In genomic region chr2:85067903-85068625, GRCm38 (mm10) we compare ENCODE assay signal across 14 mouse cellular contexts. TPM values are rescaled to one million over a fixed set of nuclear protein-coding genes. Genes with fewer than 3 reads are reported as not detected.
DNase-seq lines count a peak whose midpoint lies in the region; ATAC-seq and TF ChIP-seq lines count a peak whose summit lies in the region.
"Had no signal": no experiment of that assay in that cellular context is flagged by ENCODE, and none has a peak within 500 bp of the region (broad histone marks: within the 10 kb centered on the region; RNA-seq: fewer than 3 reads in every experiment).

No protein-coding gene starts in this region.

- no peak for TF ChIP-seq CTCF in intestine, postnatal 0 days (IDR thresholded peaks at IDR 0.05; ENCODE audit: low read depth)

- no peak for TF ChIP-seq POLR2A in limb, embryonic 14.5 days (IDR thresholded peaks at IDR 0.05; ENCODE audit: borderline replicate concordance, extremely low read depth, insufficient read depth, insufficient read length)

- no peak for ATAC-seq in limb, embryonic 14.5 days (ENCODE audit: low FRiP score, low read depth)
- ATAC-seq in intestine, postnatal 0 days, result peak; percentile 55
- ATAC-seq: liver, postnatal 0 days had no signal

- no peak overlapping the region for H3K27ac ChIP-seq in limb, embryonic 14.5 days (replicated peaks; ENCODE audit: low read depth, low read length)
- H3K27ac ChIP-seq in limb, embryonic 10.5 days, result no peak overlapping the region
- peak overlapping the region; percentile 54 for H3K27ac ChIP-seq in intestine, postnatal 0 days (ENCODE audit: low read depth, low read length)
- H3K27ac ChIP-seq: heart, embryonic 13.5 days; kidney, embryonic 15.5 days had no signal

- peaks cover 50% of the 10 kb centered on the region for H3K36me3 ChIP-seq in limb, embryonic 14.5 days (ENCODE audit: control insufficient read depth, insufficient read depth, low read length)
- H3K36me3 ChIP-seq in limb, embryonic 10.5 days, result peaks cover 59% of the 10 kb centered on the region
- peaks cover 60% of the 10 kb centered on the region for H3K36me3 ChIP-seq in intestine, postnatal 0 days (ENCODE audit: control insufficient read depth, insufficient read depth)

- no peak overlapping the region for H3K4me2 ChIP-seq in limb, embryonic 14.5 days (replicated peaks; ENCODE audit: low read depth, low read length, severe bottlenecking)
- H3K4me2 ChIP-seq in intestine, postnatal 0 days (replicated peaks; ENCODE audit: low read depth), result no peak overlapping the region
- H3K4me2 ChIP-seq: heart, embryonic 13.5 days; kidney, embryonic 15.5 days had no signal

- H3K4me1 ChIP-seq in limb, embryonic 14.5 days (ENCODE audit: control insufficient read depth, insufficient read depth, low read length), result peaks cover 8% of the 10 kb centered on the region
- peaks cover 3% of the 10 kb centered on the region; the same call in 1 of the 2 replicates for H3K4me1 ChIP-seq in limb, embryonic 10.5 days
- H3K4me1 ChIP-seq in intestine, postnatal 0 days (replicated peaks; ENCODE audit: control insufficient read depth, insufficient read depth, low read length), result peaks cover 20% of the 10 kb centered on the region; the same call in 1 of the 2 replicates

- no peak overlapping the region for H3K4me3 ChIP-seq in limb, embryonic 14.5 days (replicated peaks; ENCODE audit: low read length)
- no peak overlapping the region for H3K4me3 ChIP-seq in limb, embryonic 10.5 days
- H3K4me3 ChIP-seq in intestine, postnatal 0 days (ENCODE audit: low read depth, low read length), result no peak overlapping the region
- H3K4me3 ChIP-seq: heart, embryonic 13.5 days; kidney, embryonic 15.5 days had no signal

- peak; percentile 33 to 40 for DNase-seq in cerebellum, postnatal 10 days
- no peak for DNase-seq in cerebellum, postnatal 4 days (ENCODE audit: low spot score in 2 of 2)
- no peak for DNase-seq in limb, embryonic 14.5 days (ENCODE audit: low spot score)
- DNase-seq in limb, embryonic 10.5 days (ENCODE audit: low spot score), result no peak
- peak; percentile 49 for DNase-seq in MN1 (ENCODE audit: low spot score)
- DNase-seq in c-Kit-positive CD71-positive TER-119-positive erythroid progenitor cells, embryonic 14.5 days (ENCODE audit: low spot score), result no peak
- no peak for DNase-seq in frontal cortex, postnatal 36 days (ENCODE audit: low spot score in 2 of 2)
- DNase-seq: cerebellum, adult 18-20 months; embryo, embryonic 11 days; liver, postnatal 0 days; midbrain, embryonic 14.5 days had no signal

- H3K27me3 ChIP-seq in limb, embryonic 14.5 days (ENCODE audit: control insufficient read depth, insufficient read depth, low read length), result no peaks in the 10 kb centered on the region
- no peaks in the 10 kb centered on the region for H3K27me3 ChIP-seq in limb, embryonic 10.5 days (ENCODE audit: low read depth, poor library complexity, severe bottlenecking)
- H3K27me3 ChIP-seq in intestine, postnatal 0 days (replicated peaks; ENCODE audit: control insufficient read depth, insufficient read depth, low read length), result no peaks in the 10 kb centered on the region
- H3K27me3 ChIP-seq: heart, embryonic 13.5 days; kidney, embryonic 15.5 days had no signal

- H3K9ac ChIP-seq in limb, embryonic 14.5 days (ENCODE audit: low read depth, low read length, severe bottlenecking), result 0 out of 2 replicates have a peak overlapping the region, but pooled peaks have one; percentile 7
- no peak overlapping the region for H3K9ac ChIP-seq in intestine, postnatal 0 days (ENCODE audit: low read depth, low read length)
- H3K9ac ChIP-seq: heart, embryonic 13.5 days; kidney, embryonic 15.5 days had no signal

- WGBS in limb, embryonic 14.5 days, result 70% methylated on average over 10 of the region's 10 CpGs
- WGBS in limb, embryonic 10.5 days, result 86% methylated on average over 10 of the region's 10 CpGs
- WGBS in intestine, postnatal 0 days, result 43% methylated on average over 10 of the region's 10 CpGs

- H3K9me3 ChIP-seq in limb, embryonic 14.5 days (ENCODE audit: control insufficient read depth, low read length), result no peaks in the 10 kb centered on the region
- H3K9me3 ChIP-seq in limb, embryonic 10.5 days (replicated peaks), result no peaks in the 10 kb centered on the region
- H3K9me3 ChIP-seq in intestine, postnatal 0 days (ENCODE audit: control insufficient read depth), result no peaks in the 10 kb centered on the region
- H3K9me3 ChIP-seq: heart, embryonic 13.5 days; kidney, embryonic 15.5 days had no signal

RNA-seq across cellular contexts. Expression of gene Tnks1bp1, which starts 20.2 kb away (rescaled TPM):
- polyA plus RNA-seq in limb, embryonic 14.5 days (2012; rRNA removed), result 85.9 and 110 TPM in 2 replicates
- polyA plus RNA-seq in limb, embryonic 14.5 days (2014; fragmentation: Nextera tagmentation; extraction: Ambion mirVana), result 16.8 and 17.0 TPM in 2 replicates
- 28.7 and 32.0 TPM in 2 replicates for polyA plus RNA-seq in limb, embryonic 10.5 days (2016; fragmentation: Nextera tagmentation; extraction: Ambion mirVana)
- polyA plus RNA-seq in intestine, postnatal 0 days (2015; fragmentation: Nextera tagmentation; extraction: Ambion mirVana), result 18.0 and 19.5 TPM in 2 replicates

RNA-seq across cellular contexts. Expression of gene P2rx3, which starts 30.8 kb away (rescaled TPM):
- polyA plus RNA-seq in limb, embryonic 14.5 days (2012; rRNA removed), result 0.45 and 0.69 TPM in 2 replicates
- 0.43 and 0.81 TPM in 2 replicates for polyA plus RNA-seq in limb, embryonic 14.5 days (2014; fragmentation: Nextera tagmentation; extraction: Ambion mirVana)
- polyA plus RNA-seq in limb, embryonic 10.5 days (2016; fragmentation: Nextera tagmentation; extraction: Ambion mirVana), result 2.1 and 2.8 TPM in 2 replicates
- polyA plus RNA-seq in intestine, postnatal 0 days (2015; fragmentation: Nextera tagmentation; extraction: Ambion mirVana), result 0.18 and 0.26 TPM in 2 replicates

RNA-seq across cellular contexts. Expression of gene Ssrp1, which starts 31.0 kb away (rescaled TPM):
- 256 and 265 TPM in 2 replicates for polyA plus RNA-seq in limb, embryonic 14.5 days (2012; rRNA removed)
- 242 and 263 TPM in 2 replicates for polyA plus RNA-seq in limb, embryonic 14.5 days (2014; fragmentation: Nextera tagmentation; extraction: Ambion mirVana)
- 421 and 433 TPM in 2 replicates for polyA plus RNA-seq in limb, embryonic 10.5 days (2016; fragmentation: Nextera tagmentation; extraction: Ambion mirVana)
- 71.9 and 73.0 TPM in 2 replicates for polyA plus RNA-seq in intestine, postnatal 0 days (2015; fragmentation: Nextera tagmentation; extraction: Ambion mirVana)

Comparison
In these comparisons a context has a peak if more than half of its experiments do, and no peak if none do; other contexts are left out.
1. DNase-seq: peak in cerebellum, postnatal 10 days (2 of 2) and MN1 (single experiment); none in cerebellum, postnatal 4 days (0 of 2), limb, embryonic 14.5 days (single experiment), limb, embryonic 10.5 days (single experiment), c-Kit-positive CD71-positive TER-119-positive erythroid progenitor cells, embryonic 14.5 days (single experiment) and frontal cortex, postnatal 36 days (0 of 2).